Mouse (Mus musculus) layer of hippocampus, adult 2 months (tissue): ENCODE results near the gene Gm572. TPM values are rescaled to one million over a fixed set of nuclear protein-coding genes. Genes with fewer than 3 reads are reported as not detected.

Experiments
- DNase-seq, 2 experiments: peaks; one replicate each; pipeline ENCODE4 v3.0.0; 2022; ENCODE audit warnings: low spot score in 2 of 2
- H3K27ac ChIP-seq: fragments of 200-600 bp; 2 replicates; pipeline ENCODE4 v1.8.1; 2022
- H3K4me3 ChIP-seq: fragments of 200-600 bp; 2 replicates; pipeline ENCODE4 v1.8.1; 2022; ENCODE audit warnings: mild to moderate bottlenecking
- CTCF ChIP-seq: fragments of 200-600 bp; conservative IDR thresholded peaks from 2 replicates; pipeline ENCODE4 v1.8.1; 2022; ENCODE audit warnings: antibody characterized with exemption, mild to moderate bottlenecking, moderate library complexity
- total RNA-seq, 2 experiments: library from RNA; stranded (reverse); gene quantifications; 2 replicates each; pipeline ENCODE4 v1.2.3; 2021

The Gm572 gene
- total RNA-seq, 2 experiments from 2014 or later = not detected

DNA sequence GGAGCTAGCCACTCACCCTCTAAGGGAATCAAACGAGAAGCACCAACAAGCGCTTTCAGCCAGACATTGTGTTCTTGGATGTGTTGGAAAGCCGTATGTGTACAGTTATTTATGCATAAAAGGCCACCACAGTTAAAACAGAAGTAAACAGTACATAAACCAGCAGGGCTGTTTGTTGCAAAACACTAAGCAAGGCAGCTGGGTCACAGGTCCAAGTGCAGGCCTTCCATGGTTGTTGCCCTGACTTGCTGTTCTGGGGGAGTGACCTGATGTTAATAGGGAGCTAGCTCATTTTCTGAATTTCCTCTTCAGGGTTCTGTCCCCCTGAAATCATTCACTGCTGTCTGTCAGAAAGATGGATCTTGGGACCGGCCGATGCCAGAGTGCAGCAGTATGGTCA lies 33.3 kb upstream of the Gm572 start:
- H3K27ac ChIP-seq = no peak overlapping the region
- no peak overlapping the region for H3K4me3 ChIP-seq
- no peak for DNase-seq
- TF ChIP-seq CTCF = no peak

DNA sequence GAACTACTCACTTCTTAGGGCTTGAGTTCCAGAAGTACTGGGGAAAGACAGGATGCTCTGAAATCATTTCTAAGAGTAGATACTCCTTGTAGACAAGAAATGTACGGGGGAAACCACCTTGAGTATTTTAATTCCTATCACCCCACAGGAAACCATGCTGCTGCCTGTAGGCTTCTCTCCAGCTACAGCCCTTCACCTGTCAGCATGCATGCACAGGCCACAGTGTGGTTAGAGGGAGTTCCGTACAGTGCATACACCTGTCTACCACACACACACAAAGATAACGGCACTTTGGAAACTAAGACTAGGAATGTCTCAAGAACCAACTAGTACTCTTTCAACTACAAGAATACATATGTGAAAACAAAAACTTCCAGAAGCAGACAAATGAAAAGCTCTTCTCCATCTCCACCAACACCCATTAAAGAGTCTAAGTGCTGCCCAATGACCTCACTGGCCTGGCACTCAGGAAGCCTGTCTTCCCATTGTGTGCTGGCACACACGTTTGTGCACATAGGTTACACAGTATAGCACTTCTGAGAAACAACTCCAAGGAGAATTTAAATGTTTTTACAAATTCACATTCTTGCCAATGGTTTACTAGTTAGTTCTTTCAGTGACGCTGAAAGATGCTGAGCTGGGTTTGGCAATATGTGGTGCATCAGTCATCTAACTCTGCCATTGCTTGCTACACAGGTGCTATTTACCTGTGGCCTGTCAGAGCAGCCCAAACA lies 32.3 kb upstream of the Gm572 start:
- TF ChIP-seq CTCF = no peak

DNA sequence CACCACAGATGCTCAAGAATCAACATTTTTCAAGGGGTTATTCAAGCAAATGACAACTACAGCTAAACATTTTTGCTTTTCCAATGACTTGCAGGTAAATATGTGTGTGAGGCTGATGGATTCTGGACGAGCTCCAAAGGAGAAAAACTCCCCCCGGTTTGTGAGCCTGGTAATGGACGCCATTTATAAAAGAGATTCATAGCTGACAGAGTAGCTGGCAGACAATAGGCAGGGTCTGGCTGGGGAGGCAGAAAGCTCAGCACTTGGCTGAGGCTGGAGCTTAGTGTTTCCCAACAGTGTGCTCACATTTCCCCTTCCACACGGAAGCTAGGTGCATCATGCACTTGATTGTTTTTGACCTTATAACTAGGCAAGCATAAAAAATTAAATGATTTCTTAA lies 30.6 kb upstream of the Gm572 start:
- no peak for DNase-seq
- Histone ChIP-seq H3K4me3 (no peak overlapping the region), H3K27ac (no peak overlapping the region)
- no peak for TF ChIP-seq CTCF

More for the DNA sequence above, 32.3 kb upstream of the Gm572 start:
- no peak overlapping the region for H3K27ac ChIP-seq
- H3K4me3 ChIP-seq = no peak overlapping the region
- DNase-seq = no peak

DNA sequence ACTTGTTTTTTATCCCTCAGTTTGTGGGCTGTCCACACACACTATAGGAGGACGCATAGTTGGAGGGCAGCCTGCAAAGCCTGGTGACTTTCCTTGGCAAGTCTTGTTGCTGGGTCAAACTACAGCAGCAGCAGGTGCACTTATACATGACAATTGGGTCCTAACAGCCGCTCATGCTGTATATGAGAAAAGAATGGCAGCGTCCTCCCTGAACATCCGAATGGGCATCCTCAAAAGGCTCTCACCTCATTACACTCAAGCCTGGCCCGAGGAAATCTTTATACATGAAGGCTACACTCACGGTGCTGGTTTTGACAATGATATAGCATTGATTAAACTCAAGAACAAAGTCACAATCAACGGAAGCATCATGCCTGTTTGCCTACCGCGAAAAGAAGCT lies 29.4 kb upstream of the Gm572 start:
- no peak overlapping the region for H3K4me3 ChIP-seq
- peak overlapping the region; percentile 11; the same call in 1 of the 2 replicates for H3K27ac ChIP-seq
- no peak for TF ChIP-seq CTCF
- no peak for DNase-seq

DNA sequence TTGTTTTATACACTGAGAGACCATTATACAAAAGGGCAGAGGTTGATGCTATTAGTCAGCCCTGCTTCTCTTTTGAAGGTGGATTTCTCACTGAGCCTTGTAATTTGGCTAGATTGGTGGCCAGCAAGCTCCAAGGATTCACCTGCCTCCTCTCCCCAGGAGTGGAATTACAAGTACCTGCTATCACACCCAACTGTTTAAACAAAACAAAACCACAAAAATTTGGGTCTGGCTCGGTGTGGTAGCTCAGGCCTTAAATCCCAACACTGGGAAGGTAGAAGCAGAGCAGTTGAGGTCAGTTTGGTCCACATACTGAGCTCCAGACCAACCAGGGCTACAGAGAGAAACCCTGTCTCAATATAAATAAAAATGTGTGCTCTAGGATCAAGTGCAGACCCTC lies 23.3 kb upstream of the Gm572 start:
- H3K27ac ChIP-seq = no peak overlapping the region
- no peak for DNase-seq
- H3K4me3 ChIP-seq = no peak overlapping the region
- no peak for TF ChIP-seq CTCF

DNA sequence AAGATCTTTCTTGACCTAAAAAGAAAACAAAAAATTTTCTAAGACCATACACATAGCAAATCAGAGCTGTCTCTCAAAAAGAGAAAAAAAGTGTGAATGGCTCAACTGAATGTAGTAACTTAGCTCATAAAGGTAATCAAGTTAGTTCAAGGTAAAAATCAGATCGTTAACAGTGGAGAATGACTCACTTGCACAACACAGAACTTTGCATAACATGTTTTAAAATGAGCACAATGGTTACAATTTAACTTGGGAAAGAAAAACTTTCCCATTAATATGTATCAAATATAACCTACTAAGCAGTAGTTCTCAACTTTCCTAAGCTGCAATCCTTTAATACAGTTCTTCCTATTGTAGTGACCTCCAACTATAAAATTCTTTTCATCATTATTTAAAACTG lies 22.4 kb upstream of the Gm572 start:
- Histone ChIP-seq H3K27ac (no peak overlapping the region), H3K4me3 (no peak overlapping the region)
- no peak for TF ChIP-seq CTCF
- DNase-seq = no peak

DNA sequence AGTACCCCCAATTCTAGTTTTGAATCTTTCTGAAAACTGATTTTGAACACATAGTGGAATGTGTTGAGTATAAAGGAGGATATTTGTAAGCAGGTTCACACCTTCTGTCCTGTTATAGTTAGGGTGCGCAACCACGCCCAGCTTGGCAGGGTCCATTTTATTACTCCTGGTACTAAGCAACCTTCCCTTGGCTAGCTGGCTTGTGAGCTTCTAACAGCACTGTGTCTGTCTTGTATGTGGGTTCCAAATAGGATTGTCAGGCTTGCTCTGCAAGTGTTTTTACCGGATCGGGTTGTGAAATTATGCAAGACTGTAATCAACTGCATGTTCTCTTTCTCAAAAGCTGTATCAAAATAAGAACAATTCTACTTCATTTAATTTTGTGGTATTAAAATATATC lies 20.6 kb upstream of the Gm572 start:
- TF ChIP-seq CTCF = no peak
- no peak for DNase-seq
- H3K4me3 ChIP-seq = no peak overlapping the region
- no peak overlapping the region for H3K27ac ChIP-seq

DNA sequence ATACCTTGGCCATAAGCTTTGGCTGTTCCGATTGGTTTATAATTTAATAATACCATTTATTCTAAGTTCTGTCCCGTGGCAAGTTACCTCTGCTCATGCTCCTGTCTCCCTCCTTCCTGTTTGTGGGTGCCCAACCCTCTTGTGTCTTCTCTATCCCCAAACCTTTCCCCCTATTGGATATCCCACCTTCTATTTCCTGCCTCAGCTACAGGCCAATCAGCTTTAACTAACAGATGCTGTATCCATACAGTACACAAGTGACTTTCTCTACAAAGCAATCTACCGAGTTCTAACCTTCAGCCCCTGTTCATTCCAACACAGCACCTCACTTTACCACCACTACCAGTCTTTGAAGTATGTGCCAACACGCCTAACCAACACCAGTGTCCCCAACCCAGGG lies 19.5 kb upstream of the Gm572 start:
- TF ChIP-seq CTCF = no peak
- Histone ChIP-seq H3K27ac (no peak overlapping the region), H3K4me3 (no peak overlapping the region)
- DNase-seq = no peak

DNA sequence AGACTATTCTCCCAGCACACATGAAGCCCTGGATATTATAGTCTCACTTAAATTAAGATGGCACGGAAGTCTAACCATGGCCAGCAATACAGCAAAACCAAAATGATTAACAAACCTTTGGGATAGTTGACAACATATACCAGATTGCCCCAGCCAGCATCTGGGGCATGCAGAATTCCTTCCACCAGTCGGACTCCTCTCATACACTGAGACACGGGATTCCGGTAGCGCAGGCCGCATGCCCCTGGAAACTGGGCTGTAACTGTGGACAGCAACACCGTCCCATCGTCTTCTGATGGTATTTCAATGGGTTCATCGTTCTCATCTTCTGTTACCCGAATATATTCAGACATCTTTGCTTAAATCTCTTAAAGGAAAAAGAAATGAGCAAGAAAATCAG lies 18.1 kb upstream of the Gm572 start:
- TF ChIP-seq CTCF = no peak
- H3K4me3 ChIP-seq = peak overlapping the region; percentile 99
- no peak overlapping the region for H3K27ac ChIP-seq
- no peak for DNase-seq

DNA sequence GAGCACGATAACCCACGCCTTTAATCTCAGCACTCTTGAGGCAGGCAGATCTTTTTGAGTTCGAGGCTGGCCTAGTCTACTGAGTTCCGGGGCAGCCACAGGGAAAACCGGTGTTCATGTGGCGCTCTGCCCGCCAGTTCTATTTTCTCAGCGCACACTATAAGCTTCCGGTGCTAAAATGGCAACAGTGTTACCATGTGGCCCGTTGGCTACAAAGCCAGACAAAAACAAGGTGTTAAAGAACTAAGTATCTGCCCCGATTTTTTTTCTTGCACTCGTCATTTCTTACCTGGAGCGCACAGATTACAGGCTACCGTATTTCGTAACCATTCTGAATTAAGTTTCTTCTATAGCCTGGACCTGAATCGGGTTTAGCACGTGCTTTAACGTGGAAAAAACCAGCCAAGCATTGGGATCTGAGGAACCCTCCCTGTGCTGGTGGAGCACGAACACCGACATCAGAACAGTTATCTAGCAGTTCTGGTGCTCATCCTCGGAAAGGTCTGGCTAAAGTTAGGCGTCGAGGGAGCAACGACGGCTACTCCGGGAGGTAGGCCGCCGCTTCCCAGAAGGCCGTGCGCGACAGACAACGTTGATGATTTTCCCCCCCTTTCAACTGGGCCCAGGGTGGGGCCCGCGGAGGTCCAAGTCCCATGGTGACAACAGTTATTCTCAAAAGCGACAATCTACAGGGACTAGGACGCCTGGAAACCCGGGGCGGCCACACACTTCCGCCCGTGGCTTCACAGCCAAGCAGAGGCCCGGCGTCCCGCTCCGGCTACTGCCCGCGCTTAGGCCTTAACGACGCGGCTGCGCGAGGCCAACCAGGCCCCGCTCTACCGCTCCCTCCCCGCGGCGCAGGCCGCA lies 17.1 kb upstream of the Gm572 start:
- DNase-seq = no peak
- peak overlapping the region; percentile 98 for H3K27ac ChIP-seq
- peak overlapping the region; percentile 99 for H3K4me3 ChIP-seq
- no peak for TF ChIP-seq CTCF

DNA sequence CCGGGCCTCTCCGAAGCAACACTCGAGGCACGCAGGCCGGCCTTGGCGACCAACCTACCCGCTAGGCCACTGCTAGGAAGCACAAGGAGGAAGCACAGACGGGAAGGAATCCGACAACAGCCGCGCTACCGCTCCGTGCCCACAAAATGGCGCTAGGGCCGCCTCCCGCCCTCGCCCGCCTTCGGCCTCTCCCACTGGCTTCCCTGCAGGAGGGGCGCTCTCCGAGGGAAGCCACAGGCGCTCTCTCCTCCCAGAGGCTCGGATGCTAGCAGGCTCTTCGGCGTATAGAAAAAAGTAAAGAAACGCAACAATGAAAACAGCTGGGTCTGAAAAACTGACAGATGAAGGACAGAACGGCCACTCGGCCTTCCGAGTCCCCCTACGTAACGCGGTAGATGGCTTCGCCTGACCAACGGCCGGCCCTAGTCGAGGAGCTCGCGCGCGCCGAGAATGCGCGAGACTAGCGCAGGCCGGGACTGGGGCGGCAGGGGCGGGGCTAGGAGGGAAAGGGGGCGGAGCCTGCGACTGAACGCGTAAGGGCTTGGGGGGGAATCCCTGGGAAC lies 16.4 kb upstream of the Gm572 start, which contains the start of gene Tardbp:
Tardbp (minus strand) TSS at position 397 of the 563 bp plus-strand sequence.
- H3K4me3 ChIP-seq = peak within 1 kb of the TSS; percentile 99

DNA sequence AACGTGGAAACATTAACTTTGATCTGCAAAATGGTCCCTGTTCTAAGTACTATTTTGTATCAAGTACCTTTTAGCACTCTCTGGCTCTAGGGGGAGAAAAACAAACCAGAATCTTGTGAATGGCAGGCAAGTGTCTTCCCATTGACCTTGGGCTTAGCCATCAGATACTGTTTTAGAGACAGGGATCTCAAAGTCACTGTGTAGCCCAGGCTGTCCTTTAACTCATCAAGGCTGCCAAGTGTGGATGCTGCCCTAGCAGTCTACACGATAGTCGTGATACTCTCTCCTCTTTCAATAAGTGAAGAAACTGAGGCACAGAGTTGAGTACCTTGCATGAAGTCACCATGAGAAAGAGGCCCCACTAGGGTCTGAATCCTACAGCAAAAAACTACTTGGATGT lies 15.9 kb upstream of the Gm572 start:
- peak overlapping the region; percentile 98 for H3K27ac ChIP-seq
- peak overlapping the region; percentile 99 for H3K4me3 ChIP-seq
- DNase-seq = no peak
- no peak for TF ChIP-seq CTCF

More for the DNA sequence above, 16.4 kb upstream of the Gm572 start, which contains the start of gene Tardbp:
- DNase-seq = peak; percentile 93 to 94
- TF ChIP-seq CTCF = peak; percentile 9; the same call in 1 of the 2 replicates
- H3K27ac ChIP-seq = peak within 1 kb of the TSS; percentile 98

DNA sequence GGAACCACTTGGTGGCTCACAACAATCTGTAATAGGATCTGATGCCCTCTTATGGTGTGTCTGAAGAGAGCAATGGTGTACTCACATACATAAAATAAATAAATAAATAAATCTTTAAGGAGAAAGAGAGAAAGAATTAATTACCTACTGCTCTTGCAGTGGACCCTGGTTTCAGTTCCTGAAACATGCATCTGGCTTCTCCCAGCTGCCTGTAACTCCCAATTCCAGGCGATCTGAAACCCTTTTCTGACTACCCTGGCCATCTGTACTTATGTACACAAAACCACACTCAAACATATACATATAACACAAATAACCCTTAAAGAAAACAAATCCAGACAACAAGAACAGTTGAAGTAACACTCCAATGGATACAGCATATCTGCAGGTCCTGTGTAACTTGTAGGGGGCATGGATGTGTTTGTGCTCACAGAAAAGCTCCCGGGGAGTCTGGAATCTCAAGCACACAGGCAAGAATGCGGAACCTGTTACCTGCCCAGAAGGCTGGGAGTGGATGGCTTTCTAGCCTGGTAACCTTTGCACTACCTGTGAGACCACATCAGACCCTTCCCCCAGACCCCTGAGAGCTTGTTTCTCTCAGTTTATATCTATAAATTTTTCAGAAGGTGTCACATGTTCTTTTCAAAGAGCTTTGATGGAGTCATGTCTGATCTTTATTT lies 11.0 kb upstream of the Gm572 start:
- DNase-seq = no peak
- Histone ChIP-seq H3K27ac (no peak overlapping the region), H3K4me3 (no peak overlapping the region)
- TF ChIP-seq CTCF = no peak
